Mouse (Mus musculus): ENCODE measurements around the gene Galnt9.

GRCm38 (mm10) chr5:110638306-110639074 is 94.3 kb downstream of the Galnt9 start:
- TF ChIP-seq POLR2A (IDR thresholded peaks at IDR 0.05; ENCODE audit: low read depth, low read length) (no peak), CTCF (IDR thresholded peaks at IDR 0.05; ENCODE audit: extremely low read depth, insufficient read depth, insufficient read length, insufficient replicate concordance) (no peak)

Measured in spleen, adult 2 months (tissue).